Mouse (Mus musculus): ENCODE results near the gene Pacsin1.

DNA sequence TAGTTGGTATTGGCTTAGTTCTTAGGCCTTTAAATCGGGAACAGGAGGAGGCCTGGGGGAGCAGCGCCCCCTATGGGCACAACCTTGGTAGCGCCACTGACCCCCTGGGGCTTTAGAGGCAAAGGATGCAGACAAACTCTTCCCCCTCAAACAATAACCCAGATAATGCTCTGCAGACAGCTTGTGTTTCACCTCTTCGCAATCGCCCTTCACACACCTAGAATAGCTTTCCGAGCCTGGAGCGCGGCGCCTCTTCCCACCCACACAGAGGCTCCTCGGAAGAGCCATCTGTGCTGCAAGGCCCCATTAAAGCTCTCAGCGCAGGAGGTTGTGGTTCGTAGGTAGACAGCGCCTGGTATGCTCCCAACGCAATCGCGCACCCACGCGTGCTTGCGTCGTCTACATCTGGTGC is 16.4 kb upstream of the Pacsin1 start:
- TF ChIP-seq FOSL1 (IDR thresholded peaks at IDR 0.05; ENCODE audit: insufficient read depth, low read length, poor library complexity, severe bottlenecking) (no peak), CTCF (IDR thresholded peaks at IDR 0.05; ENCODE audit: control insufficient read depth, insufficient read depth, insufficient read length) (peak; percentile 1)
